Mouse (Mus musculus) liver, adult 2 months (tissue): ENCODE results near the gene Slc22a23.

ENCODE experiments used
- CTCF ChIP-seq: fragments of 200-500 bp; IDR thresholded peaks from 2 replicates; pipeline ENCODE4 v1.5.1; 2011; ENCODE audit warnings: low read depth, low read length, control low read depth
- POLR2A ChIP-seq: fragments of 200-500 bp; IDR thresholded peaks from 2 replicates; pipeline ENCODE4 v1.6.1; 2011; ENCODE audit warnings: low read length, control low read depth; ENCODE audit not compliant: insufficient read depth; ENCODE audit errors: extremely low read depth

GRCm38 (mm10) chr13:34370281-34370825 is 25.4 kb upstream of the Slc22a23 start:
- TF ChIP-seq CTCF: no peak
- TF ChIP-seq POLR2A: no peak
